Mouse (Mus musculus) MEL (cell line): ENCODE measurements around the gene Grik4.

Experiments used
- CHD1 ChIP-seq: IDR thresholded peaks from 2 replicates; pipeline ENCODE4 v1.6.1; 2012; ENCODE audit warnings: low read depth, mild to moderate bottlenecking, inconsistent platforms, low read length, improper control_type of control experiment
- EP300 ChIP-seq, 2 experiments: IDR thresholded peaks; 2 replicates each; pipeline ENCODE4 v1.6.1; 2011; ENCODE audit warnings: improper control_type of control experiment in 2 of 2, low read length in 2 of 2, low read depth in 1 of 2, mild to moderate bottlenecking in 1 of 2
- HCFC1 ChIP-seq: IDR thresholded peaks from 2 replicates; pipeline ENCODE4 v1.6.1; 2012; ENCODE audit warnings: low read depth, mild to moderate bottlenecking, inconsistent platforms, low read length, improper control_type of control experiment, moderate library complexity
- MAX ChIP-seq: IDR thresholded peaks from 2 replicates; pipeline ENCODE4 v1.6.1; 2011; ENCODE audit warnings: low read length, improper control_type of control experiment
- MAZ ChIP-seq: IDR thresholded peaks from 2 replicates; pipeline ENCODE4 v1.6.1; 2012; ENCODE audit warnings: low read depth, mild to moderate bottlenecking, inconsistent platforms, low read length, improper control_type of control experiment
- MEF2A ChIP-seq: IDR thresholded peaks from 2 replicates; pipeline ENCODE4 v1.6.1; 2014; ENCODE audit warnings: low read depth, mild to moderate bottlenecking, inconsistent platforms, low read length, improper control_type of control experiment; ENCODE audit not compliant: poor library complexity, insufficient replicate concordance, severe bottlenecking; ENCODE audit errors: extremely low read depth
- POLR2AphosphoS2 ChIP-seq: IDR thresholded peaks from 2 replicates; pipeline ENCODE4 v1.6.1; 2011; ENCODE audit warnings: low read length, improper control_type of control experiment
- RAD21 ChIP-seq: IDR thresholded peaks from 2 replicates; pipeline ENCODE4 v1.6.1; 2011; ENCODE audit warnings: mild to moderate bottlenecking, low read depth, low read length, improper control_type of control experiment
- TAL1 ChIP-seq: IDR thresholded peaks from 2 replicates; pipeline ENCODE4 v1.6.1; 2012; ENCODE audit warnings: mild to moderate bottlenecking, inconsistent platforms, low read length, moderate library complexity, mixed read lengths
- TBP ChIP-seq: IDR thresholded peaks from 2 replicates; pipeline ENCODE4 v1.8.0; 2011; ENCODE audit warnings: low read depth, low read length, improper control_type of control experiment
- ZNF384 ChIP-seq: IDR thresholded peaks from 2 replicates; pipeline ENCODE4 v1.6.1; 2012; ENCODE audit warnings: low read depth, mild to moderate bottlenecking, inconsistent platforms, low read length, improper control_type of control experiment

- no peak for TF ChIP-seq TAL1
- TF ChIP-seq EP300 (IDR thresholded peaks at IDR 0.05; ENCODE audit: low read depth in 1 of 2, low read length in 2 of 2) = no peak
- no peak for TF ChIP-seq MAZ
- no peak for TF ChIP-seq RAD21
- no peak for TF ChIP-seq MEF2A
- TF ChIP-seq MAX = no peak
- TF ChIP-seq ZNF384 = no peak
- no peak for TF ChIP-seq POLR2AphosphoS2
- no peak for TF ChIP-seq TBP
- TF ChIP-seq HCFC1 = no peak
- TF ChIP-seq CHD1 = no peak
Observed at GRCm38 (mm10) chr9:42686104-42686503, 258.2 kb downstream of the Grik4 start.
